Mouse (Mus musculus) bone marrow macrophage, adult 2 months (primary cell): ENCODE results near the gene Pdgfb. TPM values are rescaled to one million over a fixed set of nuclear protein-coding genes. Genes with fewer than 3 reads are reported as not detected.

Experiments used
- H3K27ac ChIP-seq: 2 replicates; pipeline ENCODE4 v1.5.1; 2012; ENCODE audit warnings: low read depth, low read length; ENCODE audit not compliant: insufficient read depth
- H3K4me1 ChIP-seq: 2 replicates; pipeline ENCODE4 v1.6.1; 2012; ENCODE audit warnings: low read length; ENCODE audit not compliant: control insufficient read depth, insufficient read depth
- H3K4me3 ChIP-seq: 2 replicates; pipeline ENCODE4 v1.5.1; 2012; ENCODE audit warnings: mild to moderate bottlenecking, low read length, moderate library complexity; ENCODE audit not compliant: insufficient read depth
- CTCF ChIP-seq: IDR thresholded peaks from 2 replicates; pipeline ENCODE4 v1.5.1; 2012; ENCODE audit warnings: low read depth, mild to moderate bottlenecking, low read length, moderate library complexity
- POLR2A ChIP-seq: IDR thresholded peaks from 2 replicates; pipeline ENCODE4 v1.6.1; 2012; ENCODE audit warnings: mild to moderate bottlenecking, low read depth, low read length, borderline replicate concordance
- polyA plus RNA-seq: library from polyadenylated mRNA; stranded (reverse); fragments of >200 nt; gene quantifications from 2 replicates; pipeline ENCODE4 v1.2.4, GENCODE M21; 2012; ENCODE audit not compliant: missing spikeins, insufficient read depth, insufficient read length

Gene Pdgfb
- polyA plus RNA-seq, 1 experiment, result 52.2 TPM

- H3K4me1 ChIP-seq, result peaks cover 15% of the 10 kb centered on the region
Observed at GRCm38 (mm10) chr15:80051782-80052181, 37.0 kb upstream of the Pdgfb start.

DNA sequence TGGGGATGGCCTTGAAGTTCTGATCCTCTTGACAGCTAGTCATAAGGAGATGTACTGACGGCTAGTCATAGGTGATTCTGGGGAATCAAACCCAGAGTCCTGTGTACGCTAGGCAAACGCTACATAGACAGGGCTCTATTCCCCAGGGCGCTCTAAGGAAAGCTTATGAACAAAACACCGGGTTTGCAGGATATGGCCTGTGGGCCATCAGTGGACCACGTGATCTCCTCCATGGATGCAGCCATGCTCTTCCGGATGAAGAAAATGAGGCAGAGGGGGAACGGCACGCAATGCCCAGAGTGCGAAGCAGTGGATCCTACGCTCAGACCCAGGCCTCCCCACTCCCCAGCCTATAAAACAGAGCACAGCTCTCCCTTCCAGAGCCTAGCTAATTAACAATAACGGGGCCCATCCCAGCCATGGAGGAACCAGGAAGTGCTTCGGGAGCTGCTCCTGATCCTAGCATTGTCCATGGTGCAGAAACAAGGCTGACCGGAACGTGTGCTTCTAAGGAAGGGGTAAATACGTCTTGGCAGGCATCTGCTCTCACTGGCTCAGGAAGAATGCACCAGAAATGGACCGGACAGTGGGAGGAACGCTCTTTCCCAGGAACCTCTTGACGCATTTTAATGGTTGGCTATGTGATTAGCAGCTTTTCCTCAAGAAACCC is 36.5 kb upstream of the Pdgfb start:
- TF ChIP-seq POLR2A (no peak), CTCF (no peak)
- Histone ChIP-seq H3K4me3 (no peak overlapping the region), H3K27ac (no peak overlapping the region), H3K4me1 (peaks cover 15% of the 10 kb centered on the region)

More at GRCm38 (mm10) chr15:80051782-80052181, 37.0 kb upstream of the Pdgfb start:
- no peak for TF ChIP-seq CTCF
- no peak for TF ChIP-seq POLR2A
- Histone ChIP-seq H3K4me3 (no peak overlapping the region), H3K27ac (no peak overlapping the region)

- Histone ChIP-seq H3K27ac (no peak overlapping the region), H3K4me1 (peaks cover 15% of the 10 kb centered on the region), H3K4me3 (no peak overlapping the region)
- TF ChIP-seq POLR2A (no peak), CTCF (no peak)
Observed at GRCm38 (mm10) chr15:80050093-80050492, 35.3 kb upstream of the Pdgfb start.

DNA sequence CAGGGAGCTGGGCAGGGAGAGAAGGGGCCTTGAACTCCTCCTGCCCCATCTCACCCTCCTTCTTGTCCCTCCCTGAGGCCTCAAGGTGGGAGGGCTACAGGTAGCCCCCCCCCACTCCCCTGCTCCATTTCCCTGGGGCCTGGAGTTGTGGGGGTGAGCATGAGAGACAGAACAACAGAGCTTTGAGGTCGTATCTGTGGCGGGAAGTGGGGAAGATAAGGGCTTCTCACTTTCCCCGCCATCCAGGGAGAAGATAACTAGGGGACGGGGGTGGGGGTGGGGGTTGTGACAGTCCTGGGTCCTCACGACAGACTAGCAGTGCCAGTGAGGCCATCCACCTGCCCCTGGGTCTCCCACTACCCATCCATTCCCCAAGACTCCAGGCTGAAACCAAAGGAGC is 33.2 kb upstream of the Pdgfb start:
- H3K4me3 ChIP-seq, result no peak overlapping the region
- H3K4me1 ChIP-seq, result no peaks in the 10 kb centered on the region; the same call in 1 of the 2 replicates

GRCm38 (mm10) chr15:80047242-80047641 is 32.5 kb upstream of the Pdgfb start:
- H3K4me1 ChIP-seq, result peaks cover 5% of the 10 kb centered on the region
- TF ChIP-seq CTCF (no peak), POLR2A (no peak)
- H3K27ac ChIP-seq, result no peak overlapping the region
- no peak overlapping the region for H3K4me3 ChIP-seq

More for the DNA sequence above, 33.2 kb upstream of the Pdgfb start:
- TF ChIP-seq CTCF (no peak), POLR2A (no peak)
- H3K27ac ChIP-seq, result no peak overlapping the region

DNA sequence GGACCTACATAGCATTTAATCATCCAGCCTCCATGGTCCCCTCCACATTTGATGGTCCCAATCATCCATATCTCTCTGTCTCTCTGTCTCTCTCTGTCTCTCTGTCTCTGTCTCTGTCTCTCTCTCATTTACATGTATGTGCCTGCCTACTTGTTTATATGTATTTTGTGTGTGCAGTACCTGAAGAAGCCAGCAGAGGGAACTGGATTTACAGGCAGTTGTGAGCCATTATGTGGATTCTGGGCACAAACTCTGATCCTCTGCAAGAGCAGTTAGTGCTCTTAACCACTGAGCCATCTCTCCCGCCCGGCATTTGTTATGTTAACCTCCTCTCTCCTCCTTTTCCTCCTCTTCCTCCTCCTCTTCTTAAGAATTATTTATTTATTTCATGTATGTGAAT is 31.0 kb upstream of the Pdgfb start:
- H3K4me3 ChIP-seq, result no peak overlapping the region
- H3K4me1 ChIP-seq, result peaks cover 9% of the 10 kb centered on the region
- no peak overlapping the region for H3K27ac ChIP-seq
- no peak for TF ChIP-seq CTCF

DNA sequence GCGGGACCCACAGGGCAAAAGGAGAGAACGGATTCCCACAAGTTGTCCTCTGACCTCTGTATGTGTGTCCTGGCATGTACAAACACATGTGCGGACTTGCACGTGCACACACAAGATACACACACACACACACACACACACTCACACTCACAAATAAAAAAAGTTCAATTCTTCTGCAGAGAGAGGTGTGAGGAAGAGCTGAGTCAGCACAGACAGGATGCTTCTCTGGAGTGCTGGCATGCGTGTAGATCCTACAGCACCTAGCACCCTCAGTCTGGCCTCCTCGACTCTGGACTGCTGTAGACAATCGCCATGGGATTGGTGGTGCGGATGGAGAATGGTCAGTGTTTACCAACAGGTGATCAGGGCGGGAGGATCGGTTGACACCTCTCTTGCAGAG is 29.5 kb upstream of the Pdgfb start:
- Histone ChIP-seq H3K27ac (no peak overlapping the region), H3K4me1 (peaks cover 9% of the 10 kb centered on the region), H3K4me3 (no peak overlapping the region)
- TF ChIP-seq POLR2A (no peak), CTCF (no peak)

DNA sequence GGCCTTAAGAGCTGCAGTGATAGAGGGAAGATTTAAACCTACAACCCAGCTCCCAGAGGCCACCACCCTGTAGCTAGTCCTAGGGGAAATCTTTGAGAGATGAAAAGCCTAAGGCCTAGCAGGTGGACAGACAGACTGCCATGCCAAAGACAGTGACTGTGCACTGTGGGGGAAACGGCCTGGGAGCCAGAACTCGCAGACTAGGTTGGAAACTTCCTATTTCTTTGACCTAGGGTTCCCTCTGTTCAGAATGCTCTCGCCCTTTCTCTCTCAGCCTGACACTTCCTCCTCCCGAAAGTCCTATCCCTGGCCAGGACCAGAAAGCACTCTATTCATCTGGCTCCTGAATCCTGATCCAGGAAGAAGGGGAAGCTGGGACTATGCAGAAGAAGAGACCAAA is 27.4 kb upstream of the Pdgfb start:
- H3K27ac ChIP-seq, result peak overlapping the region; percentile 83
- no peak overlapping the region for H3K4me3 ChIP-seq
- no peak for TF ChIP-seq CTCF
- no peak for TF ChIP-seq POLR2A
- peaks cover 20% of the 10 kb centered on the region for H3K4me1 ChIP-seq

DNA sequence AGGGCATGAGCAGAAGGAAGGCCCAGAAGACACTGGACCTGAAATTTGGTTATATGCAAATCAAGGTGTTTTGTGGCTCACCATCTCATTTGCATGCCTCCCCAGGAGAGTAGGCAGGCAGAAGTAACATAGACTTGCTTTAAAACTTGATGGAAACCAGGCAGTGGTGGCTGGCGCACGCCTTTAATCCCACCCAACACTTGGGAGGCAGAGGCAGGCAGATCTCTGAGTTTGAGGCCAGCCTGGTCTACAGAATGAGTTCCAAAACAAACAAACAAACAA is 23.3 kb upstream of the Pdgfb start:
- H3K4me3 ChIP-seq, result no peak overlapping the region
- H3K27ac ChIP-seq, result no peak overlapping the region
- TF ChIP-seq POLR2A (no peak), CTCF (no peak)
- peaks cover 49% of the 10 kb centered on the region for H3K4me1 ChIP-seq

DNA sequence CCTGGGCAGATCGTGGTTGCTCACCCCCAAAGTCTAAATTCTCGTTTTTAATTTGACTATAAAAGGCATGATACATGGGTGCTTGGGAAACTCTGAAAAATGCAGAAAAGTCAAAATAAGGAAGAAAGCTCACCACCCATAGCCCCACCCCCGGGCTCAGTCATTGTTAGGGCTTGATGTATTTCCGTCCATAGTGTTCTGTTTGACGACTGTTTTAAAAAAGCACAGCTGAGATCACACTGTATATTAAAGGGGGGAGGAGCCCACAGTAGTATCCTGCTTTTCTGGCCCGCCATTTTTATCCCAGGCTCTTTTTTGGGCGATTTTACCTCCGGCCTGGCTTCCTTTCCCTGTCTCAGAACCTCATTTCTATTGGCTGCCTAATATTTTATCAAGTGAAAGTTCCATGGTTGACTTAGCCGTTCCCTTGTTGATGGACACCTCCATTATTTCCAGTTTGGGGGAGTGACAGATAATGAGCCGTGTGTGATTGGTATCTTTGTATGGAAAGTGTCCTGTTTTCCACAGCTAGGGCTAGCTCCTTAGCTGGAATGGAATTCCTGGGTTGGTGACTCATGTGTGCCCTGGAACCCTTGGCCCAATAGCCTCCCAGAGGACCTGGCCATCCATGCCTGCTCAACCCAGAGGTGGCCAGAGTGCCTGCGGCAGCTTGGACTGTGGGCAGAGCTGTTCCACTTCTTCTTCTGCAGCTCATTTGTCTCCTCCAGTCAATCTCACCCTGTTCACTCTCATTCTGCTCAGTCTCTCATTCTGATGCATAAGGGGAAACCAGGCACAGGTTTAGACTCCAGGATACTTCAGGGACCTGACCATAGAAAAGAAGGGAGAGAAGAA is 22.7 kb upstream of the Pdgfb start:
- H3K4me1 ChIP-seq, result peaks cover 46% of the 10 kb centered on the region
- TF ChIP-seq CTCF, result no peak
- no peak for TF ChIP-seq POLR2A
- H3K4me3 ChIP-seq, result no peak overlapping the region
- 0 out of 2 replicates have a peak overlapping the region, but pooled peaks have one; percentile 17 for H3K27ac ChIP-seq
